Mouse (Mus musculus) ES-Bruce4 (cell line): ENCODE results near the gene Tbp.

Experiments used
- CTCF ChIP-seq: IDR thresholded peaks from one replicate; pipeline ENCODE4 v1.8.1; 2011; ENCODE audit warnings: low read depth, low read length
- EP300 ChIP-seq: IDR thresholded peaks from 2 replicates; pipeline ENCODE4 v1.6.1; 2011; ENCODE audit warnings: low read depth, low read length; ENCODE audit not compliant: insufficient read depth
- POLR2A ChIP-seq: IDR thresholded peaks from one replicate; pipeline ENCODE4 v1.8.1; 2011; ENCODE audit warnings: low read length; ENCODE audit not compliant: insufficient read depth

DNA sequence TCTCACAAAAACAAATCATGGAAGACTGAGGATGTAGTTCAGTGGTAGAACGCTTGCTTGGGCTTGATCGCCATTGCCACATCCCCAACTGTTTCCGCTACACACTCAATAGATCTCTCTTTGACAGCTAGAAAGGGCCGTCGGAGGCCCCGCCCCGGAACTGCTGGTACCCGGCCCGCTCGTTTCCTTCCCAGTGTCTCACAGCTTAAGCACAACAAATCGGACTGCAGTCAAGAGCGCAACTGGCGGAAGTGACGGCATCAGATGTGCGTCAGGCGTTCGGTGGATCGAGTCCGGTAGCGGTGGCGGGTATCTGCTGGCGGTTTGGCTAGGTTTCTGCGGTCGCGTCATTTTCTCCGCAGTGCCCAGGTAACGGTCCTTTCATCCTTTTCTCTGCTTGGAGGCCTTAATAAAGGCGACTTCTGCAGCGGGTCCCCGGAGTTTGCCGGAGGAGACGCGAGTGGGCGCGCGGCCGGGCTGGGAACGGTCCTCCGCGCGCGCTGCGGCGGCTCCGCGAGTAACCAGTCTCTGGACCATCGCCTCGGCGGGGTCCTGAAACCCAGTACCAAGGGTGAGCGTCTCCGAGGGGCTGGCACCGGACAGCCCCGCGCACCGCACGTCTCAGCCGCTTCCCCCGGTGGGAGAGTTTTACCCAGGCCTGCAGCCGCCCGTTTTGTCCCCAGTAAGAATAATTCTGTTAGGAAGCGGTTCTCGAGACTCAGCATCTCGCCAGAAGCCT lies at the start of gene Tbp, which contains the start of gene Psmb1:
- TF ChIP-seq CTCF (no peak), POLR2A (peak; percentile 26), EP300 (0 out of 2 replicates have a peak, but pooled peaks have one; percentile 44)
